Mouse (Mus musculus) bone marrow, adult 2 months (tissue): ENCODE measurements around the gene Ccdc57. TPM values are rescaled to one million over a fixed set of nuclear protein-coding genes. Genes with fewer than 3 reads are reported as not detected.

ENCODE experiments used
- H3K27ac ChIP-seq: fragments of 200-500 bp; 2 replicates; pipeline ENCODE4 v1.5.1; 2012; ENCODE audit warnings: low read depth, mild to moderate bottlenecking, control low read depth, inconsistent platforms, low read length; ENCODE audit not compliant: control insufficient read depth, poor library complexity, insufficient read depth
- H3K4me1 ChIP-seq: fragments of 200-500 bp; 2 replicates; pipeline ENCODE4 v1.6.1; 2011; ENCODE audit warnings: low read length; ENCODE audit not compliant: control insufficient read depth, insufficient read depth
- H3K4me3 ChIP-seq: fragments of 200-500 bp; replicated peaks from 2 replicates; pipeline ENCODE3; 2011; ENCODE audit warnings: mild to moderate bottlenecking, low read depth, low read length, control low read depth; ENCODE audit not compliant: control insufficient read depth
- CTCF ChIP-seq: fragments of 200-500 bp; IDR thresholded peaks from 2 replicates; pipeline ENCODE4 v1.5.1; 2011; ENCODE audit warnings: low read length, control low read depth; ENCODE audit not compliant: control insufficient read depth, insufficient read depth
- POLR2A ChIP-seq: fragments of 200-500 bp; IDR thresholded peaks from 2 replicates; pipeline ENCODE4 v1.6.1; 2011; ENCODE audit warnings: low read depth, mild to moderate bottlenecking, control low read depth, low read length, borderline replicate concordance; ENCODE audit not compliant: control insufficient read depth
- WGBS: fragments of 180-500 bp; shearing (Covaris S2); methylation state at CpG from one replicate; pipeline ENCODE4 v1.1.7; 2018; 5-methylcytosine and 5-hydroxymethylcytosine counted together
- polyA plus RNA-seq: library from polyadenylated mRNA; stranded (reverse); fragments of >200 nt; gene quantifications from 2 replicates; pipeline ENCODE4 v1.2.4, GENCODE M21; 2011; ENCODE audit warnings: low replicate concordance; ENCODE audit not compliant: missing spikeins, insufficient read depth, insufficient read length

Gene Ccdc57
- polyA plus RNA-seq, 1 experiment = 14.6 TPM

GRCm38 (mm10) chr11:120894397-120894796, 38.3 kb downstream of the Ccdc57 start:
- TF ChIP-seq POLR2A = no peak
- TF ChIP-seq CTCF = no peak
- Histone ChIP-seq H3K27ac (no peak overlapping the region), H3K4me1 (peaks cover 4% of the 10 kb centered on the region; the same call in 1 of the 2 replicates), H3K4me3 (no peak overlapping the region)
- WGBS = 89% methylated on average over 8 of the region's 8 CpGs

- no peak for TF ChIP-seq POLR2A
- TF ChIP-seq CTCF = no peak
- 85% methylated on average over 3 of the region's 3 CpGs for WGBS
- Histone ChIP-seq H3K4me3 (no peak overlapping the region), H3K27ac (no peak overlapping the region), H3K4me1 (no peaks in the 10 kb centered on the region)
Measured at GRCm38 (mm10) chr11:120889216-120889615, 43.5 kb downstream of the Ccdc57 start.

GRCm38 (mm10) chr11:120888718-120889117, 44.0 kb downstream of the Ccdc57 start:
- Histone ChIP-seq H3K4me3 (no peak overlapping the region), H3K4me1 (no peaks in the 10 kb centered on the region; the same call in 1 of the 2 replicates), H3K27ac (no peak overlapping the region)
- WGBS = 87% methylated on average over 5 of the region's 5 CpGs
- TF ChIP-seq CTCF (no peak), POLR2A (no peak)

GRCm38 (mm10) chr11:120887502-120887901, 45.2 kb downstream of the Ccdc57 start:
- Histone ChIP-seq H3K27ac (no peak overlapping the region), H3K4me3 (no peak overlapping the region), H3K4me1 (no peaks in the 10 kb centered on the region; the same call in 1 of the 2 replicates)
- TF ChIP-seq POLR2A (no peak), CTCF (peak; percentile 29; the same call in 1 of the 2 replicates)
- WGBS = 90% methylated on average over 5 of the region's 5 CpGs

GRCm38 (mm10) chr11:120886462-120886861, 46.2 kb downstream of the Ccdc57 start:
- TF ChIP-seq POLR2A (no peak), CTCF (no peak)
- Histone ChIP-seq H3K4me1 (no peaks in the 10 kb centered on the region; the same call in 1 of the 2 replicates), H3K4me3 (no peak overlapping the region), H3K27ac (no peak overlapping the region)
- 73% methylated on average over 5 of the region's 5 CpGs for WGBS

- no peak overlapping the region for H3K4me3 ChIP-seq
- TF ChIP-seq POLR2A (no peak), CTCF (no peak)
- H3K27ac ChIP-seq = no peak overlapping the region
- no peaks in the 10 kb centered on the region; the same call in 1 of the 2 replicates for H3K4me1 ChIP-seq
- WGBS = 30% methylated on average over 3 of the region's 3 CpGs
Measured at GRCm38 (mm10) chr11:120883601-120884000, 49.1 kb downstream of the Ccdc57 start.

- H3K4me1 ChIP-seq = no peaks in the 10 kb centered on the region; the same call in 1 of the 2 replicates
- WGBS = 77% methylated on average over 4 of the region's 4 CpGs
- TF ChIP-seq POLR2A (no peak), CTCF (no peak)
- no peak overlapping the region for H3K4me3 ChIP-seq
- H3K27ac ChIP-seq = no peak overlapping the region
Measured at GRCm38 (mm10) chr11:120882931-120883330, 49.7 kb downstream of the Ccdc57 start.

GRCm38 (mm10) chr11:120873206-120873605, 59.5 kb downstream of the Ccdc57 start:
- 79% methylated on average over 6 of the region's 6 CpGs for WGBS
- Histone ChIP-seq H3K4me1 (no peaks in the 10 kb centered on the region), H3K27ac (no peak overlapping the region), H3K4me3 (no peak overlapping the region)
- TF ChIP-seq POLR2A (no peak), CTCF (no peak)

GRCm38 (mm10) chr11:120871521-120871920, 61.2 kb downstream of the Ccdc57 start:
- no peak for TF ChIP-seq POLR2A
- no peak for TF ChIP-seq CTCF
- H3K4me3 ChIP-seq = no peak overlapping the region
- no peak overlapping the region for H3K27ac ChIP-seq
- H3K4me1 ChIP-seq = no peaks in the 10 kb centered on the region
- WGBS = 94% methylated on average over 9 of the region's 9 CpGs
